Mouse (Mus musculus): ENCODE data around the gene Vamp3. TPM values are rescaled to one million over a fixed set of nuclear protein-coding genes. Genes with fewer than 3 reads are reported as not detected.

Vamp3 gene
- polyA plus RNA-seq (2012; rRNA removed): 25.3 and 28.4 TPM in 2 replicates

GRCm38 (mm10) chr4:151057347-151058321 is at the start of gene Vamp3:
Gene Vamp3 (minus strand): TSS chr4:151057963.

DNA sequence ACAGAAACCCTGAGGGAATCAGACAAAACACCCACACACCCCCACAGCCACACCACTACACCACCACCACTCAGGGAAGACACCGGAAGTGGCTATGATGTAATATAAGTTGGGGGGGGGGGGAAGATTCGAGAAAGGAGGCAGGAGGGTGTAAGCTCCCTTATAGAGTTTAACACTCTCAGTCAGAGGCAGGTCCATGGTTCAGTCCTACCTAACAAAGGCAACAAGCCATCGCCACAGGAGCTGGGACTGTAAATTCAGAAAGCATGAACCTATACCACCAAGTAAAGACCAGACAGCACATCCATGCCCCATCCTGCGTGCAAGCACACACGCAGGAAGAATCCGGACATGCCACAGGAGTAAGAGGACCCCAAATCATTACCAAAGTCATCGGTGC is 31.5 kb upstream of the Vamp3 start, which contains the start of gene Gm13090:
TSS of gene Gm13090 (plus strand) at position 301 of the 400 bp plus-strand sequence.

GRCm38 (mm10) chr4:151044037-151044943 is 13.5 kb downstream of the Vamp3 start, which contains the start of gene Per3:
Gene Per3 (minus strand): TSS chr4:151044665.

Other genes with a start within 250 kb of the Vamp3 start
- 11.8 and 13.9 TPM in 2 replicates for gene Errfi1, start 204.0 kb downstream of the Vamp3 start, polyA plus RNA-seq (2012; rRNA removed)
- 195 TPM in 2 replicates for gene Park7, start 143.5 kb downstream of the Vamp3 start, polyA plus RNA-seq (2012; rRNA removed)
- gene Tnfrsf9, start 143.4 kb downstream of the Vamp3 start, polyA plus RNA-seq (2012; rRNA removed): 0.09 TPM in 2 replicates
- gene Uts2, start 60.9 kb downstream of the Vamp3 start, polyA plus RNA-seq (2012; rRNA removed): not detected in 2 replicates
- 1.8 and 2.5 TPM in 2 replicates for gene Per3, start 13.3 kb downstream of the Vamp3 start, polyA plus RNA-seq (2012; rRNA removed)
- gene Gm13090, start 31.6 kb upstream of the Vamp3 start, polyA plus RNA-seq (2012; rRNA removed): not detected in 2 replicates

All from liver, embryonic 14 days (tissue).